Mouse (Mus musculus): ENCODE data around the gene Nrp2.

GRCm38 (mm10) chr1:62801429-62801828, 98.3 kb downstream of the Nrp2 start:
- TF ChIP-seq CTCF (IDR thresholded peaks at IDR 0.05; ENCODE audit: low read depth) = no peak
- no peak for TF ChIP-seq EP300 (IDR thresholded peaks at IDR 0.05; ENCODE audit: low read depth)

Measured in heart, postnatal 0 days (tissue).